Mouse (Mus musculus): Measurements from ENCODE around the gene Sim2. TPM values are rescaled to one million over a fixed set of nuclear protein-coding genes. Genes with fewer than 3 reads are reported as not detected.
A peak's percentile ranks its signal among the peaks of the same experiment; 100 is the strongest.

The Sim2 gene
- polyA plus RNA-seq, 1 experiment from 2014 or later: 0.29 TPM

DNA sequence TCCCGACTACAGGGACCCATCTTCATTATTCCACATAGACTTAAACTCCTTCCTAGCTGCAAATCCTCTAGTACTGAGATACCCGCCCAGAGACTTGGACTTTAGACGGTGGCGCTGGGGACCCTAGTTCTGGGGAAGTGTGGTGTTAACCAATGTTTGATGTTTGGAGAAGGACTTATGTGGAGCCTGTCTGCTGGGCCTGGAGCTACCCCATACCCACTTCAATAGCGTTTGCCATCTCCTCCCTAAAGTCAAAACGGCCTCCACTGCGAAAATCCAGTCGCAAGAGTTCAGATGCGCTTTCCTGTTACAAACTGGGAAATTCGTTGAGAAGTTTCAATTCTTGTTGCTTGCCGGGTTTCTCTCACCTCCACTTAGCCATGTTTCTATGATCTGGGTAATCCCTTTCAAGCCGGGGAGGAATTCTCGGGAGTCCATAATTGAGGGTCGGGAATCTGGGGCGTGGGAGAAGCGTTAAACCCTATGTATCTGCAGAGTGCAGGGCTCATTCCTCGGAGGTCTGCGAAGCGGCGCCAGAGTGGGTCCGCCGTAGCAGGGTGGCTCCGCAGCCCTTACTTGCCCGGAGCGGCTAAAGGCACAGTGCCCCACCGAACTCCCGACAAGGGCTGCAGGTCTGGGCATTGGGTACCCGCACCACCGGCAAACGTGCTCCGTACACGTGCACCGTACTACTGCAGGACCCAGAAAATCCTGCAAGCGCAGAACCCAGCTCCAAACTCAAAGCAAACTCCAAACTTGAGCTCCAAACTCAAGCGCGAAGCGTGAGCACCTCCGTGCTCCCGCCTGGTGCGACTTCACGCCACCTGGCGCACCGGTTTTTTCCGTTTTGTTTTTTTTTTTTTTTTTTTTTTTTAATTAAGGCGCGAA lies 1.5 kb upstream of the Sim2 start:
- Histone ChIP-seq H3K9ac (ENCODE audit: low read length) (no peak overlapping the region), H3K27ac (ENCODE audit: low read depth, low read length) (no peak overlapping the region), H3K4me2 (ENCODE audit: low read length) (no peak overlapping the region), H3K9me3 (replicated peaks; ENCODE audit: control insufficient read depth, low read length) (no peaks in the 10 kb centered on the region), H3K27me3 (replicated peaks; ENCODE audit: control insufficient read depth, insufficient read depth, low read length) (peaks cover 86% of the 10 kb centered on the region), H3K4me3 (ENCODE audit: low read depth, low read length) (no peak overlapping the region), H3K36me3 (ENCODE audit: control insufficient read depth, insufficient read depth, low read length) (no peaks in the 10 kb centered on the region), H3K4me1 (ENCODE audit: control insufficient read depth, insufficient read depth, low read length) (peaks cover 5% of the 10 kb centered on the region; the same call in 1 of the 2 replicates)
- no peak for DNase-seq (ENCODE audit: low spot score)
- under 1% methylated on average over 46 of the region's 46 CpGs for WGBS
- no peak for ATAC-seq

DNA sequence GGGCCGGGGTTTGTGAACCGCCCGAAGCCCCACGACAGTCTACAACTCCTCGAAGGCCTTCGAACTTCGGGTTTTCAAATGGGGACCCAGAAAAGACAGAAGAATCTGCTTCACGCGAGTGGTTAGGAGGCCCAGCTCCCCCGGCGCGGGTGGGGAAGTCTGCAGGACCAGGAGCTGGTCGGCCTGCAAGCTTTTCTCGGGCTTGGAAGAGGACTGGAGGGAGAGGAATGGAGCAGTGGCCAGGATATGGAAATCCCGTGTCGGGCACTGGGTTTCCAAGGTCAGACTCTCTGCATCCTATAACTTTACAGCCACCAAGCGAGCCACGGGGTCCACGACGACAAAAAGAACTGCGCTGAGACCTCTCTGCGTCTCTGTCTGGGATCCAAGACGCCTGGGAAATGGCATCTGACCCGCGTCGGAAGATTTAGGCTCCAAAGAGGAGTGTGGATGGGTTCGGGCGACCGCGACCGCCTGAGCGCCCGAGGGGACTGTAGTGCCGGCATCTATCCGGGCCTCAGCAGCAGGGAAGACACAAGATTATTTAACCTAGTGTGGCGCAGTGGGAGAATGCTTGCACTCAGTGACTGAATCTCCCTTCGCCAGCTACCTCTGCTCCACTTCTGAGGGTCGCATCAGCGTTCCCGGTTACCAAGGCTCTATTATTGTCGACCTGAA lies 744 bp upstream of the Sim2 start:
- H3K9ac ChIP-seq (ENCODE audit: low read length): no peak overlapping the region
- no peaks in the 10 kb centered on the region for H3K9me3 ChIP-seq (replicated peaks; ENCODE audit: control insufficient read depth, low read length)
- H3K27me3 ChIP-seq (replicated peaks; ENCODE audit: control insufficient read depth, insufficient read depth, low read length): peaks cover 86% of the 10 kb centered on the region
- H3K4me1 ChIP-seq (ENCODE audit: control insufficient read depth, insufficient read depth, low read length): peaks cover 5% of the 10 kb centered on the region; the same call in 1 of the 2 replicates
- no peak overlapping the region for H3K4me3 ChIP-seq (ENCODE audit: low read depth, low read length)
- no peak for ATAC-seq
- H3K36me3 ChIP-seq (ENCODE audit: control insufficient read depth, insufficient read depth, low read length): no peaks in the 10 kb centered on the region
- H3K27ac ChIP-seq (ENCODE audit: low read depth, low read length): no peak overlapping the region
- under 1% methylated on average over 41 of the region's 41 CpGs for WGBS
- no peak for DNase-seq (ENCODE audit: low spot score)
- H3K4me2 ChIP-seq (ENCODE audit: low read length): no peak overlapping the region

DNA sequence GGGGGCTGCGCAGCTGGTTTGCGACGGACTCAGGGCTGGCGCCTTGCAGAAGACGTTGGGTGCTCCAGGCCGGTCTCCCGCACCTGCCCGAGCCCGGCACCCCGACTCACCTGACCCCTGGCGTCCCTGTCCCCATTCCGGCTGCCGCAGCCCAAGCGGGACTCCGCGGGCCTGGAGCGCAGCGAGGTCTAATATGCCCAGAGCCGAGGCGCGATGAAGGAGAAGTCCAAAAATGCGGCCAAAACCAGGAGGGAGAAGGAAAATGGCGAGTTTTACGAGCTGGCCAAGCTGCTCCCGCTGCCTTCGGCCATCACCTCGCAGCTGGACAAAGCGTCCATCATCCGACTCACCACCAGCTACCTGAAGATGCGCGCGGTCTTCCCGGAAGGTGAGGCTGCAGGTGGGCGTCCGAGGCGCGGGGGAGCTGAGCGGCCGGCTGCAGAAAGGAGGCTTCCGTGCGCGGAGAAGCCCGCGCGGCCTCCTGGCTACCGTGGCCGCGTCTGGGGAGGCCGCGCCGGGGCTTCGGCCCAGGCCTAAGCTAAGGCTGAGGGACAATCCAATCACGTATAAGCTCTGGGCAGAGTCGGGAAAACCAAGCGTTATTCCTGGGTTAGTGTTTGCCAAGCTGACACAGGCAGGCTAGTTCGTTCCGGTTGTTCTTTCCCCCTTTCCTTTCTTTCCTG lies 1.0 kb downstream of the Sim2 start:
- no peak for DNase-seq (ENCODE audit: low spot score)

DNA sequence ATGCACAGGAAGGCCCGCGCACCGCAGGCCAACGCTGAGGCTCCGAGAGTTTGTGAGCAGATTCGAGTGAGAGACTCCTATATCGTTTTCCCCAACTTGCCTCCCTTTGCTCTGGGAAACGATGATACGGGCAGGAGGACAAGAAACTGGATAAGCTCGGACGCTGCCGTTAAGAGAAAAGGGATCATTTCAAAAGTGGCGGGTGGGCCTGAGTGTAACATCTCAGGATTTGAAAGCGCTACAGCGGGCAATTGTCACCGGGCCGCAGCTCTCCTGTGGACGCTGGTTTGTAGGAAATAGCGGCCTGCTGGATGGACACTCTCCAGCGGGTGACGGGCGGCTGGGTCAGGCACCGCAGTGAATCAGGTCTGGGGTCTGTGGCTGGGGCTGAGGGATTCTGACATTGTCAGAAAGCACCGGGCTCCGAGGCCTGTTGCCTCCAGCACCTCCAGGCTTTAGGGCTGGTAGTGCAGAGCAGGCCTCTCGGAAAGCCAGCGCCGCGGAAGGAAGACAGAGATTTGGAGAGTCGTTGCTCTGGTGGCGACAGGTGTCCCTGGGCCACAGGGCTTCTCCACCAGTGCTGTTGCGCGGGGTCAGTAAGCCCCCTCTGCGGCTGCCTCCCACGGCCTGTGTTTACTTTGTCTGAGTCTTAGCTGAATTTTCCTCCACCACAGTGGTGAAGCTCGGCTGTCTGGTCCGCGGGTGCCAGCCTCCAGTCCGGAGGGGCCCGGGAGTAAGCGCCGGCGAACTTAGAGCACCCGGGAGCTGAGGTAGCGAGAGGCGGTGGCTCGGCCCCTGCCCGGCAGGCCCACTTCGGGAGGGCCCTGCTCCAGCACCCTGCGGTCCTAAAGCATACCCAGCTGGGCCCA lies 2.2 kb downstream of the Sim2 start:
- Histone ChIP-seq H3K9ac (ENCODE audit: low read length) (no peak overlapping the region), H3K4me1 (ENCODE audit: control insufficient read depth, insufficient read depth, low read length) (peaks cover 5% of the 10 kb centered on the region; the same call in 1 of the 2 replicates), H3K27me3 (replicated peaks; ENCODE audit: control insufficient read depth, insufficient read depth, low read length) (peaks cover 88% of the 10 kb centered on the region), H3K9me3 (replicated peaks; ENCODE audit: control insufficient read depth, low read length) (no peaks in the 10 kb centered on the region), H3K27ac (ENCODE audit: low read depth, low read length) (no peak overlapping the region), H3K36me3 (ENCODE audit: control insufficient read depth, insufficient read depth, low read length) (no peaks in the 10 kb centered on the region), H3K4me3 (ENCODE audit: low read depth, low read length) (no peak overlapping the region), H3K4me2 (ENCODE audit: low read length) (no peak overlapping the region)
- DNase-seq (ENCODE audit: low spot score): no peak
- no peak for ATAC-seq
- 2% methylated on average over 50 of the region's 50 CpGs for WGBS

More for the DNA sequence above, 1.0 kb downstream of the Sim2 start:
- Histone ChIP-seq H3K9me3 (replicated peaks; ENCODE audit: control insufficient read depth, low read length) (no peaks in the 10 kb centered on the region), H3K27ac (ENCODE audit: low read depth, low read length) (no peak overlapping the region), H3K36me3 (ENCODE audit: control insufficient read depth, insufficient read depth, low read length) (no peaks in the 10 kb centered on the region), H3K9ac (ENCODE audit: low read length) (no peak overlapping the region; the same call in 1 of the 2 replicates), H3K4me3 (ENCODE audit: low read depth, low read length) (peak overlapping the region; percentile 25; the same call in 1 of the 2 replicates), H3K27me3 (replicated peaks; ENCODE audit: control insufficient read depth, insufficient read depth, low read length) (peaks cover 88% of the 10 kb centered on the region), H3K4me1 (ENCODE audit: control insufficient read depth, insufficient read depth, low read length) (peaks cover 5% of the 10 kb centered on the region; the same call in 1 of the 2 replicates), H3K4me2 (ENCODE audit: low read length) (peak overlapping the region; percentile 49; the same call in 1 of the 2 replicates)
- ATAC-seq: no peak
- WGBS: under 1% methylated on average over 52 of the region's 57 CpGs

DNA sequence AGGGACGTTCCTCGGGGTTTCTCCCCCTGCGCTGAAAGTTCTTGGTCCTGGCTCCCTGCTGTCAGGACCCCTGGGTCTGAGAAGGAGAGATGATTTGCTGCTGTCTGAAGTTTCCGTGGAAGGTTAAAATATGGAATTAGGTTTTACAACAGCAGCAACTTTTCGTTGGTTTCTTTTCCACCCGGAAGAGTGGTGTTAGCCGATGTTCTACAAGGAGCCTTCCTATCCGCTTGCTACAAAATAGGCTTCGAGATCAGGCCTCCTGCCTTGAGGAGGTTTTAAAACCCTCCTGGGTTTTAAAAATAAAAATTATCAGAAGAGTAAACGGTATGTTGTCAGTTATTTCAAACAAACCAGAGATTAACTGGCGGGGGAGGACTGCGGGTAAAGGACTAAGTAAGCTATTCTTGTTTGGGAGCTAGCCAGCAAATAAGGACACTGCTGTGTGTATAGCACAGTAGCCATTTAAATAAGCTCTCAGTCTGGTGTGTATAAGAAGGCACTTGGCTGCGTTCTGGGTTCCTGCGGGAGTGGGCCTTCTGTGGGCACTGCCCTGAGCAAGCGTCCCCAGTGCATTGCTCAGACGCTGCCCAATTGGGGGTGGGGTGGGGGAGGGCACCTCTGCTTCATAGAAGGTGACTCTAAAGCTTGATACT lies 3.0 kb downstream of the Sim2 start:
- Histone ChIP-seq H3K27me3 (replicated peaks; ENCODE audit: control insufficient read depth, insufficient read depth, low read length) (peaks cover 90% of the 10 kb centered on the region), H3K4me1 (ENCODE audit: control insufficient read depth, insufficient read depth, low read length) (peaks cover 5% of the 10 kb centered on the region; the same call in 1 of the 2 replicates), H3K4me3 (ENCODE audit: low read depth, low read length) (no peak overlapping the region), H3K36me3 (ENCODE audit: control insufficient read depth, insufficient read depth, low read length) (no peaks in the 10 kb centered on the region), H3K9me3 (replicated peaks; ENCODE audit: control insufficient read depth, low read length) (no peaks in the 10 kb centered on the region), H3K9ac (ENCODE audit: low read length) (no peak overlapping the region), H3K27ac (ENCODE audit: low read depth, low read length) (no peak overlapping the region), H3K4me2 (ENCODE audit: low read length) (no peak overlapping the region)
- 2% methylated on average over 16 of the region's 16 CpGs for WGBS
- ATAC-seq (no peak), DNase-seq (ENCODE audit: low spot score) (no peak)

DNA sequence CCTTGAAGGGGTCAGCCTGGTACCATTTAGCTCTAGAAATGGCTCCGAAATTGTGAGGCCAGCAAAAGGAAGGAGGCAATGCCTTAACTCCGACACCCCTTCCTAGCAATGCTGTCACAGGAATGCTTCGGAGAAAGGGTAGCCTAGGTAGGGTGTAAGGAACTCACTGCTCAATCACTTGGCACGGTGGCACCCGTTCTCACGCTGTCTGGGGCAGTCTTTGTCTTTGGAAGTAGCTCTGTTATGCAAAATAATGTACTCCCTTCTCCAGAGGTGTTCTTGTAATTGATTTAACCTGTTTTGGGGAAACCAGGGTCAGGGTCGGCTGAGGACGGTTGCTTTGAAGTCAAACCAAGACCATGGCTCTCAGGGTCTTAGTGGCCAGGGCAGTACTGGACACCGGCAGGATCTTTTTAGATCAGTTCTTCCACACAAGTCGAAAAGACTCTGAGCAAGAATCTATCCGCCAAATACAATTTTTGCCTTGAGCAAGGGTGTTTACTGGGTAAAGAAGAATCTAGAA lies 3.6 kb downstream of the Sim2 start:
- no peak overlapping the region for H3K27ac ChIP-seq (ENCODE audit: low read depth, low read length)
- no peaks in the 10 kb centered on the region for H3K36me3 ChIP-seq (ENCODE audit: control insufficient read depth, insufficient read depth, low read length)
- peaks cover 90% of the 10 kb centered on the region for H3K27me3 ChIP-seq (replicated peaks; ENCODE audit: control insufficient read depth, insufficient read depth, low read length)
- DNase-seq (ENCODE audit: low spot score): no peak
- no peaks in the 10 kb centered on the region for H3K9me3 ChIP-seq (replicated peaks; ENCODE audit: control insufficient read depth, low read length)
- H3K4me2 ChIP-seq (ENCODE audit: low read length): no peak overlapping the region
- WGBS: 3% methylated on average over 11 of the region's 11 CpGs
- no peak overlapping the region for H3K9ac ChIP-seq (ENCODE audit: low read length)
- no peak for ATAC-seq
- no peak overlapping the region for H3K4me3 ChIP-seq (ENCODE audit: low read depth, low read length)
- peaks cover 5% of the 10 kb centered on the region; the same call in 1 of the 2 replicates for H3K4me1 ChIP-seq (ENCODE audit: control insufficient read depth, insufficient read depth, low read length)

DNA sequence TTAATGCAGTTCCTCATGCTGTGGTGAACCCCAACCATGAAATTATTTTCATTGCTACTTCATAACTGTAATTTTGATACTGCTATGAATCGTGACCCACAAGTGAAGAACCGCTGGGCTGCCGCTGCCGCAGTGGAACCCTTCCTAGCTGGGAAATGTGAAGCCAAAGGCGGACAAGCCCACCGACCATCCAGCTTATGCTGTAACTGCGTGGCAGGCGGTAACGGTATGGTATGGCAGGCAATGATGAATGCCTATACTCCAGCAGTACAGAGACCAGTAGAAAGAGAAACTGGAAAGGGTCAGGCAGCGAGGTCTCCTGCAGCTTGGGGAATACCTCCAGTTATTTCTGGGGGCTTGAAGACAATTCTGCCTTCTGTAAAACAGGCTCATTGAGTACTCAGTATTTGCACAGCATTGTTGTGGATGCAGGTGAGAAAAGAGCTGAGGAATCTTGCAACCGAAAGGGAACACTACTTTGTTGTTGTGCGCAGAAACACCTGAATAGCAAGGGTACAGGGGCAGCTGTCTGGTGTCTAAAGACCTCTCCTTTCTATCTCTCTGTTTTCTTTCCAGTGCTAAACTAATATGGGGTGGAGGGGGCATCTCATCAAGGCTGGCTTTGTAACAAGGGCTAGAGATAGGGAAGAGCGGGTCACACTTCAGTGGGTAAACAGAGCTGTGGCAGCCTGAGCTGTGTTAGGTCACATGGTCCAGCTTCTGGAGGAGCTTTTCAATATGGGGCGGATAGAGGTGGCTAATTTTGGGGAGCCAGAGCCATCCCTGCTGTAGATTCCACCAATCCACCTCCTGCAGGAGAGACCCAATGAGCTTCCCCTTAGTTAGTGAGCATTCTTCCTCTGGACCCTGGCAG lies 4.3 kb downstream of the Sim2 start:
- no peak overlapping the region for H3K27ac ChIP-seq (ENCODE audit: low read depth, low read length)
- H3K4me2 ChIP-seq (ENCODE audit: low read length): no peak overlapping the region
- H3K9me3 ChIP-seq (replicated peaks; ENCODE audit: control insufficient read depth, low read length): no peaks in the 10 kb centered on the region
- no peak overlapping the region for H3K4me3 ChIP-seq (ENCODE audit: low read depth, low read length)
- 4% methylated on average over 14 of the region's 14 CpGs for WGBS
- H3K36me3 ChIP-seq (ENCODE audit: control insufficient read depth, insufficient read depth, low read length): no peaks in the 10 kb centered on the region
- DNase-seq (ENCODE audit: low spot score): no peak
- H3K4me1 ChIP-seq (ENCODE audit: control insufficient read depth, insufficient read depth, low read length): peaks cover 5% of the 10 kb centered on the region; the same call in 1 of the 2 replicates
- H3K9ac ChIP-seq (ENCODE audit: low read length): no peak overlapping the region
- peaks cover 89% of the 10 kb centered on the region for H3K27me3 ChIP-seq (replicated peaks; ENCODE audit: control insufficient read depth, insufficient read depth, low read length)
- ATAC-seq: no peak
